Mouse (Mus musculus): ENCODE data around the gene Chd9.

DNA sequence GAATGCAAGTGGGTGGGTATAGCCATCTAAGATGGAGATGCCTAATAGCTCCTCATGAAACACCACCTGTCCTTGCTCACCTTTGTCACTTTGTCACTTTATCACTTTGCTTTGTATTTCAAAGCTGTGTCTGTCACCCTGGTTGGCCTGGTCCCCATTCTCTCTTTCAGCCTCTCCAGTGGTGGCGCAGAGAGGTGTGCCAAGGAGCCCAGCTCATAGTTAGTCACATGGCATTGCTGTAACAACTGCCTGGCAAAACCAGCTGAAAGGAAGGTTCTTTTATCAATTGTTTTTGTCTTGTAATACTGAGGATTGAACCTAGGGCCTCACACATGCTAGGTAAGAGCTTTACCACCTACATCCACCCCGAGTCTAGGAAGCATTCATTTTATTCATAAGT lies 38.9 kb downstream of the Chd9 start:
- no peak for TF ChIP-seq POLR2A (IDR thresholded peaks at IDR 0.05; ENCODE audit: borderline replicate concordance, low read depth, low read length)
- TF ChIP-seq CTCF (IDR thresholded peaks at IDR 0.05; ENCODE audit: low read depth, low read length) = no peak
